ENCODE assay signal across 8 mouse cellular contexts in the genomic region with DNA sequence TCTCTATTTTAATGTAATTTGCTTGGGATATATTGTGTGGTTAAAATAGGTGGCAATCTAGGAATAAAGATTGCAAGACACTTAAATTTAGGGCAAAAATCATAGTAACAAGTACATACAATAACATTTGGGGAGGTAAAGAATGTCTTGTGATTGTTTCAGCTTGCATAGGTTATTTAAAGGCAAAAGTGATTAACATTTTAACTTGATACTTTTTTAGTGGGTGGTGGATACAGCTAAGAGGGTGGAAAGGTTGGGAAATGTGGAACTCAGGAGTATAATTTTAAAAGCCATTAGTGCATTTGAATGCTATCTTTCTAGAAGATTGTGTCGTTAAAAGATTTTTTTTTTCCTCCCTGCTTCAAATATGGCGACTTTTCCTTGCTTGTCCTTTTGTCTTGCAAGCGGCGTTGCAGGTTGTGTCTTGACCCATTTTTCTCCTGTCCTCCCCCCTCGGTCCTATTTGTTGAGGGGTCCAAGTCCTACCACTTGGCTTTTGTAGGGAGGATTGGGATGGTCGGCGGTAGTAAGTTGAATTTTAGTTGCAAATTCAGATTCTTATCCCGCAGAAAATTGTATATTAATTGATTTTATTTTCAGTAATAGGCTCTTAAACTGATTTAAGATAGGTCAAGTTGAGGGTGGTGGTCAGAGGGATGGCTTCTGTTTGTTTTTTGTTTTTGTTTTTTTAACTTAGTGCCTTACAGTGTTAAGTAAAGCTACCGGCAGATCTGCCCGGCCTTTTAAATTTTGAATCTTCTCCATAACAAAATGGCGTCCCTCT. TPM values are rescaled to one million over a fixed set of nuclear protein-coding genes. Genes with fewer than 3 reads are reported as not detected.
DNase-seq lines count a peak whose midpoint lies in the region; ATAC-seq and TF ChIP-seq lines count a peak whose summit lies in the region.

No protein-coding gene starts in this region.

- H3K27ac ChIP-seq in embryonic facial prominence, embryonic 12.5 days: peak overlapping the region; percentile 98
- peak overlapping the region; percentile 99 for H3K27ac ChIP-seq in hindbrain, embryonic 12.5 days
- peak overlapping the region; percentile 97 for H3K27ac ChIP-seq in limb, embryonic 14.5 days (replicated peaks; ENCODE audit: low read depth, low read length)

- peak; percentile 49; the same call in 1 of the 2 replicates for TF ChIP-seq POLR2A in limb, embryonic 14.5 days (IDR thresholded peaks at IDR 0.05; ENCODE audit: borderline replicate concordance, extremely low read depth, insufficient read depth, insufficient read length)

- peak overlapping the region; percentile 73 for H3K4me3 ChIP-seq in erythroblast, embryonic 14.5 days (replicated peaks)
- peak overlapping the region; percentile 57 for H3K4me3 ChIP-seq in embryonic facial prominence, embryonic 12.5 days
- H3K4me3 ChIP-seq in hindbrain, embryonic 12.5 days: peak overlapping the region; percentile 65
- H3K4me3 ChIP-seq in limb, embryonic 14.5 days (replicated peaks; ENCODE audit: low read length): peak overlapping the region; percentile 74

- no peaks in the 10 kb centered on the region for H3K9me3 ChIP-seq in erythroblast, embryonic 14.5 days (ENCODE audit: control insufficient read depth, low read length)
- H3K9me3 ChIP-seq in embryonic facial prominence, embryonic 12.5 days: no peaks in the 10 kb centered on the region
- no peaks in the 10 kb centered on the region for H3K9me3 ChIP-seq in hindbrain, embryonic 12.5 days (replicated peaks)
- H3K9me3 ChIP-seq in limb, embryonic 14.5 days (ENCODE audit: control insufficient read depth, low read length): no peaks in the 10 kb centered on the region

- peak; percentile 83 for DNase-seq in R1 (ENCODE audit: low read depth, low spot score)
- DNase-seq in limb, embryonic 14.5 days (ENCODE audit: low spot score): peak; percentile 75
- peak; percentile 74 for DNase-seq in naive thymus-derived CD4-positive, alpha-beta T cell, adult 2 months (ENCODE audit: low read depth)

- peak overlapping the region; percentile 89 for H3K4me2 ChIP-seq in embryonic facial prominence, embryonic 12.5 days (replicated peaks)
- H3K4me2 ChIP-seq in hindbrain, embryonic 12.5 days (replicated peaks): peak overlapping the region; percentile 89
- peak overlapping the region; percentile 77 for H3K4me2 ChIP-seq in limb, embryonic 14.5 days (replicated peaks; ENCODE audit: low read depth, low read length, severe bottlenecking)

- peaks cover 62% of the 10 kb centered on the region for H3K4me1 ChIP-seq in erythroblast, embryonic 14.5 days (ENCODE audit: control insufficient read depth)
- peaks cover 23% of the 10 kb centered on the region for H3K4me1 ChIP-seq in embryonic facial prominence, embryonic 12.5 days
- peaks cover 37% of the 10 kb centered on the region for H3K4me1 ChIP-seq in hindbrain, embryonic 12.5 days
- peaks cover 17% of the 10 kb centered on the region for H3K4me1 ChIP-seq in limb, embryonic 14.5 days (ENCODE audit: control insufficient read depth, insufficient read depth, low read length)

- H3K9ac ChIP-seq in embryonic facial prominence, embryonic 12.5 days: peak overlapping the region; percentile 82
- H3K9ac ChIP-seq in hindbrain, embryonic 12.5 days: peak overlapping the region; percentile 96
- H3K9ac ChIP-seq in limb, embryonic 14.5 days (ENCODE audit: low read depth, low read length, severe bottlenecking): peak overlapping the region; percentile 98

- H3K27me3 ChIP-seq in erythroblast, embryonic 14.5 days (ENCODE audit: control insufficient read depth): no peaks in the 10 kb centered on the region
- H3K27me3 ChIP-seq in embryonic facial prominence, embryonic 12.5 days: no peaks in the 10 kb centered on the region
- no peaks in the 10 kb centered on the region for H3K27me3 ChIP-seq in hindbrain, embryonic 12.5 days
- H3K27me3 ChIP-seq in limb, embryonic 14.5 days (ENCODE audit: control insufficient read depth, insufficient read depth, low read length): no peaks in the 10 kb centered on the region

- WGBS in embryonic facial prominence, embryonic 12.5 days: 0% methylated on average over 11 of the region's 11 CpGs
- under 1% methylated on average over 11 of the region's 11 CpGs for WGBS in hindbrain, embryonic 12.5 days
- under 1% methylated on average over 11 of the region's 11 CpGs for WGBS in limb, embryonic 14.5 days

- no peak for ATAC-seq in erythroblast, adult 5-6 weeks (replicated peaks; ENCODE audit: low FRiP score, poor library complexity, severe bottlenecking)
- ATAC-seq in embryonic facial prominence, embryonic 12.5 days (ENCODE audit: insufficient number of reproducible peaks, insufficient read depth, low FRiP score, low TSS enrichment): no peak
- ATAC-seq in hindbrain, embryonic 12.5 days (ENCODE audit: low FRiP score): no peak
- no peak for ATAC-seq in limb, embryonic 14.5 days (ENCODE audit: low FRiP score, low read depth)
- ATAC-seq in erythroid progenitor cell, adult 5-6 weeks (replicated peaks; ENCODE audit: low FRiP score, poor library complexity, severe bottlenecking): no peak

- H3K36me3 ChIP-seq in erythroblast, embryonic 14.5 days (ENCODE audit: control insufficient read depth): peaks cover 66% of the 10 kb centered on the region
- peaks cover 8% of the 10 kb centered on the region for H3K36me3 ChIP-seq in embryonic facial prominence, embryonic 12.5 days
- H3K36me3 ChIP-seq in hindbrain, embryonic 12.5 days: peaks cover 11% of the 10 kb centered on the region; the same call in 1 of the 2 replicates
- peaks cover 35% of the 10 kb centered on the region for H3K36me3 ChIP-seq in limb, embryonic 14.5 days (ENCODE audit: control insufficient read depth, insufficient read depth, low read length)

RNA-seq across cellular contexts. Expression of a gene that starts 2.2 kb away (rescaled TPM):
- polyA plus RNA-seq in erythroblast, embryonic 14.5 days (2012): 5.4 and 6.3 TPM in 2 replicates
- total RNA-seq in erythroblast, adult 5-6 weeks (2015; ENCODE audit: low replicate concordance): 91.1 and 91.3 TPM in 2 replicates
- 84.8 and 104 TPM in 2 replicates for total RNA-seq in erythroblast, adult 5-6 weeks (2017; ENCODE audit: low replicate concordance)
- polyA plus RNA-seq in embryonic facial prominence, embryonic 12.5 days (2016; fragmentation: Nextera tagmentation; extraction: Ambion mirVana): 50.1 and 51.9 TPM in 2 replicates
- 58.3 and 68.2 TPM in 2 replicates for polyA plus RNA-seq in hindbrain, embryonic 12.5 days (2016; fragmentation: Nextera tagmentation; extraction: Ambion mirVana)
- 39.9 and 41.6 TPM in 2 replicates for polyA plus RNA-seq in limb, embryonic 14.5 days (2012; rRNA removed)
- 30.8 and 34.2 TPM in 2 replicates for polyA plus RNA-seq in limb, embryonic 14.5 days (2014; fragmentation: Nextera tagmentation; extraction: Ambion mirVana)
- total RNA-seq in erythroid progenitor cell, adult 5-6 weeks (2015; ENCODE audit: low replicate concordance): 53.7 and 90.1 TPM in 2 replicates
- total RNA-seq in erythroid progenitor cell, adult 5-6 weeks (2017; ENCODE audit: low replicate concordance): 67.5 and 87.5 TPM in 2 replicates

RNA-seq across cellular contexts. Expression of a gene that starts 2.3 kb away (rescaled TPM):
- polyA plus RNA-seq in erythroblast, embryonic 14.5 days (2012): 0.45 and 0.85 TPM in 2 replicates
- 7.7 and 32.6 TPM in 2 replicates for total RNA-seq in erythroblast, adult 5-6 weeks (2015; ENCODE audit: low replicate concordance)
- total RNA-seq in erythroblast, adult 5-6 weeks (2017; ENCODE audit: low replicate concordance): 7.4 and 18.9 TPM in 2 replicates
- 65.6 TPM in 2 replicates for polyA plus RNA-seq in embryonic facial prominence, embryonic 12.5 days (2016; fragmentation: Nextera tagmentation; extraction: Ambion mirVana)
- 46.8 and 51.1 TPM in 2 replicates for polyA plus RNA-seq in hindbrain, embryonic 12.5 days (2016; fragmentation: Nextera tagmentation; extraction: Ambion mirVana)
- 62.7 and 62.9 TPM in 2 replicates for polyA plus RNA-seq in limb, embryonic 14.5 days (2012; rRNA removed)
- polyA plus RNA-seq in limb, embryonic 14.5 days (2014; fragmentation: Nextera tagmentation; extraction: Ambion mirVana): 68.0 and 70.3 TPM in 2 replicates
- total RNA-seq in erythroid progenitor cell, adult 5-6 weeks (2015; ENCODE audit: low replicate concordance): 16.9 and 18.0 TPM in 2 replicates
- 13.5 and 50.5 TPM in 2 replicates for total RNA-seq in erythroid progenitor cell, adult 5-6 weeks (2017; ENCODE audit: low replicate concordance)

RNA-seq across cellular contexts. Expression of a gene that starts 8.6 kb away (rescaled TPM):
- polyA plus RNA-seq in erythroblast, embryonic 14.5 days (2012): 1.1 and 1.6 TPM in 2 replicates
- 2.3 TPM in 1 of 2 replicates, not detected in the other for total RNA-seq in erythroblast, adult 5-6 weeks (2015; ENCODE audit: low replicate concordance)
- 0.56 and 7.1 TPM in 2 replicates for total RNA-seq in erythroblast, adult 5-6 weeks (2017; ENCODE audit: low replicate concordance)
- polyA plus RNA-seq in embryonic facial prominence, embryonic 12.5 days (2016; fragmentation: Nextera tagmentation; extraction: Ambion mirVana): 165 and 172 TPM in 2 replicates
- polyA plus RNA-seq in hindbrain, embryonic 12.5 days (2016; fragmentation: Nextera tagmentation; extraction: Ambion mirVana): 294 and 303 TPM in 2 replicates
- polyA plus RNA-seq in limb, embryonic 14.5 days (2012; rRNA removed): 157 and 189 TPM in 2 replicates
- polyA plus RNA-seq in limb, embryonic 14.5 days (2014; fragmentation: Nextera tagmentation; extraction: Ambion mirVana): 68.7 and 88.1 TPM in 2 replicates
- 7.6 and 26.0 TPM in 2 replicates for total RNA-seq in erythroid progenitor cell, adult 5-6 weeks (2015; ENCODE audit: low replicate concordance)
- total RNA-seq in erythroid progenitor cell, adult 5-6 weeks (2017; ENCODE audit: low replicate concordance): 3.0 and 4.0 TPM in 2 replicates

RNA-seq across cellular contexts. Expression of a gene that starts 21.2 kb away (rescaled TPM):
- 6.9 and 7.1 TPM in 2 replicates for polyA plus RNA-seq in erythroblast, embryonic 14.5 days (2012)
- 17.1 and 21.5 TPM in 2 replicates for total RNA-seq in erythroblast, adult 5-6 weeks (2015; ENCODE audit: low replicate concordance)
- 3.9 TPM in 1 of 2 replicates, not detected in the other for total RNA-seq in erythroblast, adult 5-6 weeks (2017; ENCODE audit: low replicate concordance)
- polyA plus RNA-seq in embryonic facial prominence, embryonic 12.5 days (2016; fragmentation: Nextera tagmentation; extraction: Ambion mirVana): 24.0 and 24.3 TPM in 2 replicates
- polyA plus RNA-seq in hindbrain, embryonic 12.5 days (2016; fragmentation: Nextera tagmentation; extraction: Ambion mirVana): 25.7 and 28.7 TPM in 2 replicates
- polyA plus RNA-seq in limb, embryonic 14.5 days (2012; rRNA removed): 53.9 and 68.4 TPM in 2 replicates
- polyA plus RNA-seq in limb, embryonic 14.5 days (2014; fragmentation: Nextera tagmentation; extraction: Ambion mirVana): 20.6 and 20.7 TPM in 2 replicates
- 37.7 and 68.5 TPM in 2 replicates for total RNA-seq in erythroid progenitor cell, adult 5-6 weeks (2015; ENCODE audit: low replicate concordance)
- 2.9 and 3.7 TPM in 2 replicates for total RNA-seq in erythroid progenitor cell, adult 5-6 weeks (2017; ENCODE audit: low replicate concordance)

RNA-seq across cellular contexts. Expression of a gene that starts 38.8 kb away (rescaled TPM):
- polyA plus RNA-seq in erythroblast, embryonic 14.5 days (2012): 5.0 and 5.2 TPM in 2 replicates
- total RNA-seq in erythroblast, adult 5-6 weeks (2015; ENCODE audit: low replicate concordance): 38.6 and 56.0 TPM in 2 replicates
- total RNA-seq in erythroblast, adult 5-6 weeks (2017; ENCODE audit: low replicate concordance): 30.8 and 38.9 TPM in 2 replicates
- 47.8 and 52.8 TPM in 2 replicates for polyA plus RNA-seq in embryonic facial prominence, embryonic 12.5 days (2016; fragmentation: Nextera tagmentation; extraction: Ambion mirVana)
- 45.2 and 46.0 TPM in 2 replicates for polyA plus RNA-seq in hindbrain, embryonic 12.5 days (2016; fragmentation: Nextera tagmentation; extraction: Ambion mirVana)
- polyA plus RNA-seq in limb, embryonic 14.5 days (2012; rRNA removed): 78.6 and 90.5 TPM in 2 replicates
- 40.0 and 43.4 TPM in 2 replicates for polyA plus RNA-seq in limb, embryonic 14.5 days (2014; fragmentation: Nextera tagmentation; extraction: Ambion mirVana)
- total RNA-seq in erythroid progenitor cell, adult 5-6 weeks (2015; ENCODE audit: low replicate concordance): 139 and 201 TPM in 2 replicates
- 73.1 and 118 TPM in 2 replicates for total RNA-seq in erythroid progenitor cell, adult 5-6 weeks (2017; ENCODE audit: low replicate concordance)

Comparison
In these comparisons a context has a peak if more than half of its experiments do, and no peak if none do; other contexts are left out.
1. RNA of a gene that starts 2.3 kb away (polyA plus RNA-seq): 62.7 to 70.3 TPM in limb, embryonic 14.5 days, 65.6 TPM in embryonic facial prominence, embryonic 12.5 days and 46.8 to 51.1 TPM in hindbrain, embryonic 12.5 days; 0.45 to 0.85 TPM in erythroblast, embryonic 14.5 days; every median in the first group is over 10 times any median in the second.
2. RNA of a gene that starts 8.6 kb away (polyA plus RNA-seq): 294 to 303 TPM in hindbrain, embryonic 12.5 days, 165 to 172 TPM in embryonic facial prominence, embryonic 12.5 days and 68.7 to 189 TPM in limb, embryonic 14.5 days; 1.1 to 1.6 TPM in erythroblast, embryonic 14.5 days; every median in the first group is over 10 times any median in the second.
3. Peak in every context shown above with its lines, with median percentiles within 50 percentile points of each other: H3K4me3 ChIP-seq, DNase-seq, H3K27ac ChIP-seq, H3K4me2 ChIP-seq and H3K9ac ChIP-seq.